Mouse (Mus musculus) heart, adult 2 months (tissue): Measurements from ENCODE around the gene Setd2.

Source experiments
- CTCF ChIP-seq: fragments of 200-600 bp; IDR thresholded peaks from 2 replicates; pipeline ENCODE4 v1.8.1; 2022; ENCODE audit warnings: antibody characterized with exemption, mild to moderate bottlenecking, moderate library complexity
- POLR2A ChIP-seq: fragments of 200-500 bp; IDR thresholded peaks from 2 replicates; pipeline ENCODE4 v1.6.1; 2011; ENCODE audit warnings: mild to moderate bottlenecking, low read depth, low read length, control low read depth; ENCODE audit not compliant: insufficient read depth

DNA sequence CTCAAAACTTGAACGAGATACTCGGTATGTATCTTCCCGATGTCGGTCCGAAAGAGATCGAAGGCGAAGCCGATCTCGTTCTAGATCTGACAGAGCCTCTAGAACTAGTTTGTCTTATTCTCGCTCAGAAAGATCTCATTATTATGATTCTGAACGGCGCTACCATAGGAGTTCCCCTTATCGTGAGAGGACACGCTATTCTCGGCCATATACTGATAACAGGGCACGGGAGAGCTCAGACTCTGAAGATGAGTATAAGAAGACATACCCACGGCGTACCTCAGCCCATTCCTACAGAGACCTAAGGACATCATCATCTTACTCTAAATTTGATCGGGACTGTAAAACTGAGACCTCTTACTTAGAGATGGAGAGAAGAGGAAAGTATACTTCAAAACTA, 15.9 kb downstream of the Setd2 start:
- TF ChIP-seq POLR2A, result no peak
- TF ChIP-seq CTCF, result no peak
